Mouse (Mus musculus): ENCODE results near the gene Glmn. TPM values are rescaled to one million over a fixed set of nuclear protein-coding genes. Genes with fewer than 3 reads are reported as not detected.
A peak's percentile ranks its signal among the peaks of the same experiment; 100 is the strongest.

Glmn gene
- polyA plus RNA-seq, 1 experiment from 2014 or later: 27.5 TPM

GRCm38 (mm10) chr5:107547955-107548354, 49.7 kb downstream of the Glmn start:
- no peak overlapping the region for H3K4me2 ChIP-seq
- WGBS: 63% methylated on average over 3 of the region's 3 CpGs
- no peaks in the 10 kb centered on the region for H3K27me3 ChIP-seq (ENCODE audit: insufficient read depth, low read length)
- no peaks in the 10 kb centered on the region for H3K9me3 ChIP-seq (ENCODE audit: low read depth, low read length)
- H3K27ac ChIP-seq (ENCODE audit: low read depth): no peak overlapping the region
- ATAC-seq (ENCODE audit: insufficient read depth) (no peak), DNase-seq (no peak)
- peaks cover 18% of the 10 kb centered on the region; the same call in 1 of the 2 replicates for H3K36me3 ChIP-seq (ENCODE audit: insufficient read depth)
- H3K4me1 ChIP-seq (ENCODE audit: insufficient read depth): no peaks in the 10 kb centered on the region
- no peak overlapping the region for H3K4me3 ChIP-seq (ENCODE audit: low read depth, low read length)
- no peak overlapping the region for H3K9ac ChIP-seq
- TF ChIP-seq CTCF (IDR thresholded peaks at IDR 0.05; ENCODE audit: low read depth): no peak

- no peak overlapping the region for H3K4me2 ChIP-seq
- ATAC-seq (ENCODE audit: insufficient read depth) (no peak), DNase-seq (no peak)
- no peak overlapping the region for H3K9ac ChIP-seq
- no peaks in the 10 kb centered on the region for H3K4me1 ChIP-seq (ENCODE audit: insufficient read depth)
- 63% methylated on average over 4 of the region's 4 CpGs for WGBS
- no peak overlapping the region for H3K4me3 ChIP-seq (ENCODE audit: low read depth, low read length)
- H3K27ac ChIP-seq (ENCODE audit: low read depth): no peak overlapping the region
- H3K36me3 ChIP-seq (ENCODE audit: insufficient read depth): 0 out of 2 replicates have a peak, but pooled peaks cover 12% of the 10 kb centered on the region
- no peaks in the 10 kb centered on the region for H3K9me3 ChIP-seq (ENCODE audit: low read depth, low read length)
- no peaks in the 10 kb centered on the region for H3K27me3 ChIP-seq (ENCODE audit: insufficient read depth, low read length)
- no peak for TF ChIP-seq CTCF (IDR thresholded peaks at IDR 0.05; ENCODE audit: low read depth)
Measured at GRCm38 (mm10) chr5:107545927-107546326, 51.8 kb downstream of the Glmn start.

GRCm38 (mm10) chr5:107541696-107542095, 56.0 kb downstream of the Glmn start:
- H3K9ac ChIP-seq: no peak overlapping the region

GRCm38 (mm10) chr5:107534581-107534980, 63.1 kb downstream of the Glmn start, which contains the start of gene 1700028K03Rik:
Gene 1700028K03Rik (plus strand): TSS chr5:107534709.
- Histone ChIP-seq H3K9ac (no peak within 1 kb of the TSS), H3K4me1 (ENCODE audit: insufficient read depth) (no peaks in the 10 kb centered on the region), H3K27ac (ENCODE audit: low read depth) (no peak within 1 kb of the TSS), H3K4me3 (ENCODE audit: low read depth, low read length) (no peak within 1 kb of the TSS), H3K36me3 (ENCODE audit: insufficient read depth) (no peaks in the 10 kb centered on the region), H3K4me2 (no peak within 1 kb of the TSS), H3K9me3 (ENCODE audit: low read depth, low read length) (no peaks in the 10 kb centered on the region), H3K27me3 (ENCODE audit: insufficient read depth, low read length) (no peaks in the 10 kb centered on the region)
- TF ChIP-seq CTCF (IDR thresholded peaks at IDR 0.05; ENCODE audit: low read depth): no peak
- DNase-seq (no peak), ATAC-seq (ENCODE audit: insufficient read depth) (no peak)
- 64% methylated on average over 15 of the region's 15 CpGs for WGBS

More at GRCm38 (mm10) chr5:107541696-107542095, 56.0 kb downstream of the Glmn start:
- 33% methylated on average over 7 of the region's 7 CpGs for WGBS
- no peak for ATAC-seq (ENCODE audit: insufficient read depth)
- Histone ChIP-seq H3K36me3 (ENCODE audit: insufficient read depth) (no peaks in the 10 kb centered on the region), H3K4me3 (ENCODE audit: low read depth, low read length) (no peak overlapping the region), H3K27me3 (ENCODE audit: insufficient read depth, low read length) (no peaks in the 10 kb centered on the region), H3K27ac (ENCODE audit: low read depth) (no peak overlapping the region), H3K4me1 (ENCODE audit: insufficient read depth) (no peaks in the 10 kb centered on the region), H3K4me2 (no peak overlapping the region), H3K9me3 (ENCODE audit: low read depth, low read length) (no peaks in the 10 kb centered on the region)
- TF ChIP-seq CTCF (IDR thresholded peaks at IDR 0.05; ENCODE audit: low read depth): no peak
- DNase-seq: no peak

GRCm38 (mm10) chr5:107533590-107533989, 64.1 kb downstream of the Glmn start:
- TF ChIP-seq CTCF (IDR thresholded peaks at IDR 0.05; ENCODE audit: low read depth): no peak
- WGBS: 53% methylated on average over 2 of the region's 2 CpGs
- no peak for DNase-seq
- Histone ChIP-seq H3K9ac (no peak overlapping the region), H3K4me1 (ENCODE audit: insufficient read depth) (no peaks in the 10 kb centered on the region), H3K27ac (ENCODE audit: low read depth) (no peak overlapping the region), H3K9me3 (ENCODE audit: low read depth, low read length) (no peaks in the 10 kb centered on the region), H3K27me3 (ENCODE audit: insufficient read depth, low read length) (no peaks in the 10 kb centered on the region), H3K36me3 (ENCODE audit: insufficient read depth) (no peaks in the 10 kb centered on the region), H3K4me2 (no peak overlapping the region), H3K4me3 (ENCODE audit: low read depth, low read length) (no peak overlapping the region)
- no peak for ATAC-seq (ENCODE audit: insufficient read depth)

- no peak for TF ChIP-seq CTCF (IDR thresholded peaks at IDR 0.05; ENCODE audit: low read depth)
- Histone ChIP-seq H3K4me1 (ENCODE audit: insufficient read depth) (no peaks in the 10 kb centered on the region), H3K36me3 (ENCODE audit: insufficient read depth) (no peaks in the 10 kb centered on the region), H3K9me3 (ENCODE audit: low read depth, low read length) (no peaks in the 10 kb centered on the region), H3K4me2 (no peak overlapping the region), H3K4me3 (ENCODE audit: low read depth, low read length) (no peak overlapping the region), H3K27ac (ENCODE audit: low read depth) (no peak overlapping the region), H3K9ac (no peak overlapping the region), H3K27me3 (ENCODE audit: insufficient read depth, low read length) (no peaks in the 10 kb centered on the region)
- no peak for ATAC-seq (ENCODE audit: insufficient read depth)
- DNase-seq: no peak
- WGBS: 93% methylated on average over 3 of the region's 3 CpGs
Measured at GRCm38 (mm10) chr5:107528856-107529255, 68.8 kb downstream of the Glmn start.

- DNase-seq (no peak), ATAC-seq (ENCODE audit: insufficient read depth) (no peak)
- WGBS: 77% methylated on average over 10 of the region's 10 CpGs
- Histone ChIP-seq H3K36me3 (ENCODE audit: insufficient read depth) (no peaks in the 10 kb centered on the region), H3K9ac (no peak overlapping the region), H3K27me3 (ENCODE audit: insufficient read depth, low read length) (no peaks in the 10 kb centered on the region), H3K9me3 (ENCODE audit: low read depth, low read length) (no peaks in the 10 kb centered on the region), H3K4me1 (ENCODE audit: insufficient read depth) (no peaks in the 10 kb centered on the region), H3K27ac (ENCODE audit: low read depth) (no peak overlapping the region), H3K4me2 (no peak overlapping the region), H3K4me3 (ENCODE audit: low read depth, low read length) (no peak overlapping the region)
- TF ChIP-seq CTCF (IDR thresholded peaks at IDR 0.05; ENCODE audit: low read depth): no peak
Measured at GRCm38 (mm10) chr5:107524281-107524680, 73.4 kb downstream of the Glmn start.

- no peak overlapping the region for H3K4me3 ChIP-seq (ENCODE audit: low read depth, low read length)
- H3K9me3 ChIP-seq (ENCODE audit: low read depth, low read length): no peaks in the 10 kb centered on the region
- 65% methylated on average over 7 of the region's 7 CpGs for WGBS
- H3K4me2 ChIP-seq: no peak overlapping the region
- no peaks in the 10 kb centered on the region for H3K27me3 ChIP-seq (ENCODE audit: insufficient read depth, low read length)
- H3K4me1 ChIP-seq (ENCODE audit: insufficient read depth): no peaks in the 10 kb centered on the region
- no peak for TF ChIP-seq CTCF (IDR thresholded peaks at IDR 0.05; ENCODE audit: low read depth)
- no peak overlapping the region for H3K27ac ChIP-seq (ENCODE audit: low read depth)
- DNase-seq: peak; percentile 14
- ATAC-seq (ENCODE audit: insufficient read depth): no peak
- no peak overlapping the region for H3K9ac ChIP-seq
- H3K36me3 ChIP-seq (ENCODE audit: insufficient read depth): no peaks in the 10 kb centered on the region
Measured at GRCm38 (mm10) chr5:107521897-107522296, 75.8 kb downstream of the Glmn start.
